Mouse (Mus musculus) bone marrow, adult 2 months (tissue): Measurements from ENCODE around the gene Gm16181.

Source experiments
- CTCF ChIP-seq: fragments of 200-500 bp; IDR thresholded peaks from 2 replicates; pipeline ENCODE4 v1.5.1; 2011; ENCODE audit warnings: low read length, control low read depth; ENCODE audit not compliant: control insufficient read depth, insufficient read depth
- POLR2A ChIP-seq: fragments of 200-500 bp; IDR thresholded peaks from 2 replicates; pipeline ENCODE4 v1.6.1; 2011; ENCODE audit warnings: low read depth, mild to moderate bottlenecking, control low read depth, low read length, borderline replicate concordance; ENCODE audit not compliant: control insufficient read depth

DNA sequence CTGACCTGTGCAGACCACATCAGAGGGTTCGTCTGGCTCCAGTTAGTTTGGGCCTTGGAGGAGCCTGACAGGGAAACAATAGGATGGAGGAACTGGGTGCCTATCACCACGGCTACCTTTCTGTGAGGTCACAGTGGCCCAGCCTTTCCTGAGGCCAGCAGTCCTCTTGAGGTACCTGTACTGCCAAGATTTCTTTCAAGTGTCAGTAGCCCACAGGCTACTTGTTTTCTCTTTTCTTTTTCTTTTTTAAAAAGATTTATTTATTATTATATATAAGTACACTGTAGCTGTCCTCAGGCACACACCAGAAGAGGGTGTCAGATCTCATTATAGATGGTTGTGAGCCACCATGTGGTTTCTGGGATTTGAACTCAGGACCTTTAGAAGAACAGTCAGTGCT, 44.7 kb upstream of the Gm16181 start, which contains the start of gene Aif1:
- TF ChIP-seq POLR2A (no peak), CTCF (no peak)
